Mouse (Mus musculus) megakaryocyte progenitor cell, adult 5-6 weeks (primary cell): ENCODE results near the gene Ddx54. TPM values are rescaled to one million over a fixed set of nuclear protein-coding genes. Genes with fewer than 3 reads are reported as not detected.

Experiments
- ATAC-seq: replicated peaks from 2 replicates; pipeline ENCODE4 v1.8.0; 2016; ENCODE audit warnings: mild to moderate bottlenecking, moderate TSS enrichment, inconsistent platforms; ENCODE audit not compliant: poor library complexity
- total RNA-seq, 2 experiments: library from RNA; stranded (forward) in 1 of 2; stranded (reverse) in 1 of 2; fragments of 157-497, 149-512 nt in 1 of 2; fragments of 200-1000 nt in 1 of 2; gene quantifications; 2 replicates each; pipeline versions ENCODE4 v1.2.3 to v1.2.4; 2015 to 2017

Gene Ddx54
- total RNA-seq (2015) (11.8 and 13.3 TPM in 2 replicates), total RNA-seq (2017) (34.9 and 35.8 TPM in 2 replicates)

DNA sequence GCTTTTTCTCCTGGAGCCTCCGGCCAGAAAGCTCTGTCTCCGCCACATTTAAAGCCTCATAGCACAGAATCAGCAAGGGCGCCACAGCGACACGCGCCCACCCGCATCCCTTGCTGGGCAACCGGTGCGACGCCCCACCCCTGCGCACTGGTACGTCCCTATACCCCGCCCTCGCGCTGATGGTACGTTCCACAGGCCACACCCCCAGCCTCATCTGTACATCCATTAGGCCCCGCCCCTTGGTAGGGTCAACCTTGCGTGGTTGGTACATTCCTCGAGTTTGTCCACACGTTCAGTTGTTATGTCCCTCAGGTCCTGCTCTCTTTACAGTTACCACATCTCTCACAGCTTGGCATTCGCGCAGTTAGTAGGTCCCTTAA lies at the start of gene Ddx54, which contains the start of gene Rita1:
Ddx54 (plus strand) TSS at position 298 of the 380 bp plus-strand sequence.
Rita1 (minus strand) TSS at position 148 of the 380 bp plus-strand sequence.
- ATAC-seq, result peak; percentile 77

- ATAC-seq, result no peak
Measured at GRCm38 (mm10) chr5:120562956-120563913, 49.3 kb upstream of the Ddx54 start.

- ATAC-seq, result no peak
Measured at GRCm38 (mm10) chr5:120563914-120564311, 48.6 kb upstream of the Ddx54 start.

DNA sequence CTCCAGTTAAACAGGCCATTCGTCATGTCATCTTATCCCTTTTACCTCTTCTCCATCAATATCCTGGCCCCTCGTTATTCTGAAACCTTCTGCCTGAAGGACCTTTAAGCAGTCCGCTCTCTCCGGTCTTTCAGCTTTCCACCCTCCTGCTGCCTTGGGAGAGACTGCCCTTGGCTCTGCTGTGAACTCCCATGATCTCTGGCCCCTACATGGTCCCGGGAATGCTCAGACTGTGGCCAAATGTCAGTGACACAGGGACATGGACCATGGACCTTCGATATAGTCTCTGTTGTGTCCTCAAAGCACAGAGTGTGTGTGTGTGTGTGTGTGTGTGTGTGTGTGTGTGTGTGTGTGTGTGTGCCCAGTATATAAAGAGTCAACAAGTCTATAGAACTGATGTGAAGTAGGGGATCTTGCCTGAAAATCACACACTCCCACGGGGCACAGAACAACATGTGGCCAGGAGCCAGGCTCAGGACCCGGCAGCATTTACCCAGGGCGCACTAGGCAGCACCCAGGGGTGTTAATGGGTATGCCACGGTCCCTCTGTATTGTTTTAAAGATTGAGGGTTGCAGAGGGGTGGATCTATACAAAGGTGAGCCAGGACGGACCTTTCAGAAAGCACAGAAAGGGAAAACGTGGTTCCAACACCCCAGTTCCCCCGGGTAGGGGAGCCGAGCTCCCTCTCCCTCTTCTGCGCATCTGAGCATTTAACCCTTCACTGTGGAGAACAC lies 47.2 kb upstream of the Ddx54 start:
- ATAC-seq, result no peak

DNA sequence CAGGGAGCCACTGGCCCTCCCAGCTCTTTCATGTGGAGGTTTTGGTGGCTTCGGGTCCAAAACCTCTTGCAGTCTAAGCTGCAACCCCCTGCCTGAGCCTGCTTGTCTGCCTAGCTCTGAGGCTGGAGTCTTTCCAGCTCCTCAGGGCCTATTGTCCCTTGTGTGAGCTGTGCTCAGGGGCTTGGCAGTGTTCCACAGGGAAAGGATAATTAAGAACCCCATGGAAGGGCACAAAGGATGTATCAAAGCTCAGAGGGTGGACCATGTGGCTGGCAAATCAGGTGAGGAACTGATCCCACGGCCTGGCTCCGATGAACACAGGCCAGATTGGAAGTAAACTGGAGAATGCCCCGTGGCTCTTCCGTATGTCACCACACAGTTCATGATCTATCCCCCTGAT lies 46.4 kb upstream of the Ddx54 start:
- ATAC-seq, result no peak

- no peak for ATAC-seq
Measured at GRCm38 (mm10) chr5:120566681-120567252, 45.8 kb upstream of the Ddx54 start.

GRCm38 (mm10) chr5:120567253-120567701 lies 45.3 kb upstream of the Ddx54 start:
- no peak for ATAC-seq

GRCm38 (mm10) chr5:120567761-120568211 lies 44.8 kb upstream of the Ddx54 start:
- no peak for ATAC-seq

- no peak for ATAC-seq
Measured at GRCm38 (mm10) chr5:120568336-120568768, 44.2 kb upstream of the Ddx54 start.

DNA sequence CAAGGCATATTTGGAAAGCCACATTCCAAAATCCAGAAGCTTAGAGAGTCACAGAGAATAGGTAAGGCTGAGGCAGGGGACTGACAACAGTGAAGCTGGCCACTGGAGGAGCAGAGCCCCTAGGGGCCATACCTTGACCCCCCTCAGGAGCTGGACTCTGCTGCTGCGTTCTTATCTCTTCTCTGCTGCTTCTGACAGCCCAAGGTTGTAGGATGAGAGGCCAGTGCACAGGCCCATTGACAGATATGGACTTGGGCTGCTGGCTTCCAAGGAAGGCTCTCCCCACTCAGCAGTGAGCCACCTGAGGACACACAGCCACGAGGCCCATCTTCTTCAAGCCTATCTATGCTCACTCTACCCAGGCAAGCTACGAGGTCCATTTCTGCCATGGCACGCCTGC lies 43.6 kb upstream of the Ddx54 start:
- ATAC-seq, result no peak

- no peak for ATAC-seq
Measured at GRCm38 (mm10) chr5:120569791-120570190, 42.7 kb upstream of the Ddx54 start.

- ATAC-seq, result peak; percentile 85
Measured at GRCm38 (mm10) chr5:120570289-120570897, 42.1 kb upstream of the Ddx54 start.

- ATAC-seq, result no peak
Measured at GRCm38 (mm10) chr5:120571056-120571740, 41.3 kb upstream of the Ddx54 start.

DNA sequence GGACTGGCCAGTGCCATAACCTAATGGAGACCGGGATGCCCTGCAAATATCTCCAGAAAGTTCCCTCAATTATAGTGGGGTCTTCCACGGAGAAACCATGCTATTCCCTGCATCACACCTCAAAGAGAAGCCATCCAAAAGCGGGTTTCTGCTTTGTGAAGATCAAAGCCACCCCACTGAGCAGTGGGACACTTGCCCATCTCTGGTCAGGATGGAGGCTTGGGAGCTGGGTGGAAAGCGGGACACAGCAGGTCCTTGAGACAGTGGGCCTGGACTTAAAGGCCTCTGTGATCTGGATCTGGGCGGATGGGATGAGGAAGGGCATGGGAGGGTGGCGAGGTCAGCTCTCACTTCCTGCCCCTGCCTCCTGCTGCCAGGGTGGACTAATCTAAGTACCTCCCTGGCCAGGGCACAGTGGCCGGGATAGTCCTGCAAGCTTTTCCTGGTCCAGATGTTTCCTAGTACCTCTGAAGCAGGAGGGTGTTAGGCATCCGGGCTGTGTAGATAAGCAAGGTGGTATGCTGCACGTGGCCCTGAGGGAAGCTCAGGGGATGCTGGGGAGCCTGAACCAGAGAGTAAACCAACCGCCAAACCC lies 38.0 kb upstream of the Ddx54 start:
- no peak for ATAC-seq

- peak; percentile 15; the same call in 1 of the 2 replicates for ATAC-seq
Measured at GRCm38 (mm10) chr5:120576781-120577301, 35.7 kb upstream of the Ddx54 start.

- ATAC-seq, result peak; percentile 72
Measured at GRCm38 (mm10) chr5:120577935-120578441, 34.6 kb upstream of the Ddx54 start.

- ATAC-seq, result peak; percentile 63
Measured at GRCm38 (mm10) chr5:120578504-120579081, 33.9 kb upstream of the Ddx54 start.

- ATAC-seq, result peak; percentile 21
Measured at GRCm38 (mm10) chr5:120579211-120579897, 33.2 kb upstream of the Ddx54 start.
